Mouse (Mus musculus): ENCODE measurements at regions not wholly inside any gene's neighbourhood (a gene's known extent, or its start where the extent isn't known, plus 50 kb on each side); places are given as distances from the start of the nearest gene placed in this dataset.

GRCm38 (mm10) chr6:117569576-117570326 lies 271.2 kb upstream of the Zfp637 start:
- DNase-seq (ENCODE audit: low read depth, low spot score): no peak

GRCm38 (mm10) chr6:117570346-117570745 lies 270.6 kb upstream of the Zfp637 start:
- DNase-seq (ENCODE audit: low read depth, low spot score): no peak

GRCm38 (mm10) chr6:117570791-117571190 lies 270.2 kb upstream of the Zfp637 start:
- DNase-seq (ENCODE audit: low read depth, low spot score): no peak

- DNase-seq (ENCODE audit: low read depth, low spot score): no peak
These were observed 269.0 kb upstream of the Zfp637 start for GRCm38 (mm10) chr6:117572006-117572405.

- DNase-seq (ENCODE audit: low read depth, low spot score): no peak
These were observed 267.6 kb upstream of the Zfp637 start for GRCm38 (mm10) chr6:117573371-117573770.

- no peak for DNase-seq (ENCODE audit: low read depth, low spot score)
These were observed 266.8 kb upstream of the Zfp637 start for GRCm38 (mm10) chr6:117574146-117574545.

- no peak for DNase-seq (ENCODE audit: low read depth, low spot score)
These were observed 265.9 kb upstream of the Zfp637 start for GRCm38 (mm10) chr6:117575057-117575456.

GRCm38 (mm10) chr6:117576021-117576420 lies 265.0 kb upstream of the Zfp637 start:
- no peak for DNase-seq (ENCODE audit: low read depth, low spot score)

- DNase-seq (ENCODE audit: low read depth, low spot score): no peak
These were observed 263.1 kb upstream of the Zfp637 start for GRCm38 (mm10) chr6:117577539-117578521.

GRCm38 (mm10) chr6:117580951-117581350 lies 260.0 kb upstream of the Zfp637 start:
- DNase-seq (ENCODE audit: low read depth, low spot score): no peak

- DNase-seq (ENCODE audit: low read depth, low spot score): no peak
These were observed 257.9 kb upstream of the Zfp637 start for GRCm38 (mm10) chr6:117583121-117583520.

GRCm38 (mm10) chr6:117584563-117584962 lies 256.4 kb upstream of the Zfp637 start:
- no peak for DNase-seq (ENCODE audit: low read depth, low spot score)

- DNase-seq (ENCODE audit: low read depth, low spot score): no peak
These were observed 244.7 kb upstream of the Zfp637 start for GRCm38 (mm10) chr6:117596166-117596840.

- DNase-seq (ENCODE audit: low read depth, low spot score): no peak
These were observed 236.1 kb upstream of the Zfp637 start for GRCm38 (mm10) chr6:117604834-117605233.

- DNase-seq (ENCODE audit: low read depth, low spot score): no peak
These were observed 235.3 kb upstream of the Zfp637 start for GRCm38 (mm10) chr6:117605685-117606084.

- DNase-seq (ENCODE audit: low read depth, low spot score): no peak
These were observed 234.8 kb upstream of the Zfp637 start for GRCm38 (mm10) chr6:117606211-117606610.

- DNase-seq (ENCODE audit: low read depth, low spot score): no peak
These were observed 234.0 kb upstream of the Zfp637 start for GRCm38 (mm10) chr6:117607023-117607422.

GRCm38 (mm10) chr6:117609476-117610404 lies 231.2 kb upstream of the Zfp637 start:
- DNase-seq (ENCODE audit: low read depth, low spot score): no peak

- DNase-seq (ENCODE audit: low read depth, low spot score): no peak
These were observed 229.7 kb upstream of the Zfp637 start for GRCm38 (mm10) chr6:117611281-117611680.

- DNase-seq (ENCODE audit: low read depth, low spot score): no peak
These were observed 229.0 kb upstream of the Zfp637 start for GRCm38 (mm10) chr6:117611965-117612364.

- DNase-seq (ENCODE audit: low read depth, low spot score): no peak
These were observed 228.6 kb upstream of the Zfp637 start for GRCm38 (mm10) chr6:117612421-117612820.
